Mouse (Mus musculus): Measurements from ENCODE around the gene Skiv2l. TPM values are rescaled to one million over a fixed set of nuclear protein-coding genes. Genes with fewer than 3 reads are reported as not detected.

The Skiv2l gene
- total and polyA plus RNA-seq, 2 experiments from 2014 or later: 45.1 to 98.8 TPM

DNA sequence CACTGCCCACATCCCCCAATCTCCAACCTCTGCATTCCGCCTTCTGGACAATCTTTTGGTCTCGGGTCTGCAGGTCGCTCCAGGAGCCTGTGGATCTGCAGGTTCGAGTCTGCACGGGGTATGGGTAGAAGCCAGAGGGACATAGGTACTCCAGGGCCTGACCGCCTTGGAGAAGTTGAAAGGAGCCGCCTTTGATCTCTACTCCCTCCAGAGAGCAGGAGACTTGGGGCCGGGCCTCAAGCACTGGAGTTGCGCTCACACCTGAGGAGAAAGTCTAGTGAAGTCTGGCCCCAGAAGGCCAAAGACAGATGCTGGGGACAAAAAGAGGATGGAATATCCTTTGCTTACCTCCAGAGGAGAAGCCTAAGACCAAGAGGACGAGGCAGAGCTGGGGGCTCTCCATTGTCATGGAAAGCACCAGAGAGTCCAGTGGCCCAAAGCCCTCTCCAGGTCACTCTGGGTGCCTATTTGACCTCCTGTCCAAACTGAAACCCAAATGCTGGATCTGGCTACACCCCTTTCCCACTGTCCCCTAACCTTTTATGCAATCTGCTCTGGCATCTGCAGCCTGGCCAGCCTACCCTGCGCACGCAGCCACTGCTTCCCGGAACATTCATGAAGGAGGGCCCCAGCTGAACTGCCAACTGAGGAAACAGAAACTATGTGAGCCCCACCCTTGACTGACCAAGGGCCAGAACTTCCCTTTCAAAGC, 11.8 kb upstream of the Skiv2l start:
- H3K4me3 ChIP-seq (ENCODE audit: low read depth, low read length): no peak overlapping the region
- DNase-seq (ENCODE audit: low spot score) (no peak), ATAC-seq (ENCODE audit: low FRiP score) (no peak)
- no peaks in the 10 kb centered on the region for H3K36me3 ChIP-seq (ENCODE audit: insufficient read depth, low read length)
- 74% methylated on average over 13 of the region's 13 CpGs for WGBS
- H3K27ac ChIP-seq (ENCODE audit: low read depth, low read length): no peak overlapping the region
- H3K4me1 ChIP-seq (ENCODE audit: insufficient read depth, low read length): no peaks in the 10 kb centered on the region
- H3K9ac ChIP-seq (replicated peaks; ENCODE audit: low read length, poor library complexity, severe bottlenecking): no peak overlapping the region
- TF ChIP-seq CTCF (IDR thresholded peaks at IDR 0.05): no peak
- no peaks in the 10 kb centered on the region for H3K27me3 ChIP-seq (ENCODE audit: insufficient read depth, low read length)
- H3K4me2 ChIP-seq (ENCODE audit: low read depth, low read length, poor library complexity, severe bottlenecking): no peak overlapping the region
- H3K9me3 ChIP-seq (ENCODE audit: low read length): no peaks in the 10 kb centered on the region

DNA sequence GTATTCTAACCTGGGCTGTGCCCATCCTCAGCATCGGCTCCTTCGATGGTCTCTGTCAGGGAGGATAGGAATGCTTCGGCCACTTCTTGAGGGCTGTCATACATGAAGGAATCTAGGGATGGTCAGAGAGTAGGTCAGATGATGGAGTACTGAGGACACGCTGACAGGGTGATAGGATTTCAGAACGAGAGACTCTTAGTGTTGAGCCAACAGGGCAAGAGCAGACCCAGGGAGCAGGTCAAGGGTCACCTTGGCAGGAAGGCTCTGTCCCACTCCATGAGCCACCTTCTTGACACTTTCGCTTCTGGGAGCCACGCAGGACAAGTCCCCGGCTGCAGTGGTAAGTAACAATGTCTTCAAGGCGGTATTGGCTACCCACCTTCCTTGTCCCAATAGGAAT, 10.5 kb upstream of the Skiv2l start:
- DNase-seq (ENCODE audit: low spot score) (no peak), ATAC-seq (ENCODE audit: low FRiP score) (no peak)
- WGBS: 89% methylated on average over 9 of the region's 9 CpGs
- TF ChIP-seq CTCF (IDR thresholded peaks at IDR 0.05): no peak
- Histone ChIP-seq H3K4me1 (ENCODE audit: insufficient read depth, low read length) (no peaks in the 10 kb centered on the region), H3K9me3 (ENCODE audit: low read length) (no peaks in the 10 kb centered on the region), H3K9ac (replicated peaks; ENCODE audit: low read length, poor library complexity, severe bottlenecking) (no peak overlapping the region), H3K27ac (ENCODE audit: low read depth, low read length) (no peak overlapping the region), H3K4me2 (ENCODE audit: low read depth, low read length, poor library complexity, severe bottlenecking) (no peak overlapping the region), H3K36me3 (ENCODE audit: insufficient read depth, low read length) (peaks cover 6% of the 10 kb centered on the region), H3K27me3 (ENCODE audit: insufficient read depth, low read length) (no peaks in the 10 kb centered on the region), H3K4me3 (ENCODE audit: low read depth, low read length) (no peak overlapping the region)

DNA sequence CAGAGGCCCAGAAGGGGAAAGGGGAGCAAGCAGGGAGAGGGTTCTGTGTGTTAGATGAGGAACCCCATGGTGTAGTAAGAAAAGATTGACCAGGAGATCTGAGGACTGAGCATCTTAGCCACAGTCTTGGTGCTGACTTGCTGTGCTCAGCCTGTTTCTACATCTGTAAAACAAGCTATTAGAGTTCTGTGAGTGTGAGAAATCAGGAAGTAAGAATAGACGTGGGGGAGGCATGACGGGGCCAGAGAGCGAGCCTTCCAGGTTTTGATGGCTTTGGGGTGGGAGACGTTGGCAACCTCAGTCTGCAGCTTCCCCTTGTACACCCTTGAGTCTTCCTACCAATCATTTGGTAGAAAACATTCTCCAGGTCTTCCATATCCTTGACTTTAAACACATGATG, 8.7 kb upstream of the Skiv2l start:
- 83% methylated on average over 4 of the region's 4 CpGs for WGBS
- Histone ChIP-seq H3K4me3 (ENCODE audit: low read depth, low read length) (no peak overlapping the region), H3K36me3 (ENCODE audit: insufficient read depth, low read length) (peaks cover 22% of the 10 kb centered on the region), H3K9ac (replicated peaks; ENCODE audit: low read length, poor library complexity, severe bottlenecking) (no peak overlapping the region), H3K27ac (ENCODE audit: low read depth, low read length) (no peak overlapping the region), H3K9me3 (ENCODE audit: low read length) (no peaks in the 10 kb centered on the region), H3K4me2 (ENCODE audit: low read depth, low read length, poor library complexity, severe bottlenecking) (no peak overlapping the region), H3K27me3 (ENCODE audit: insufficient read depth, low read length) (no peaks in the 10 kb centered on the region), H3K4me1 (ENCODE audit: insufficient read depth, low read length) (no peaks in the 10 kb centered on the region)
- ATAC-seq (ENCODE audit: low FRiP score): no peak
- TF ChIP-seq CTCF (IDR thresholded peaks at IDR 0.05): no peak
- DNase-seq (ENCODE audit: low spot score): no peak

DNA sequence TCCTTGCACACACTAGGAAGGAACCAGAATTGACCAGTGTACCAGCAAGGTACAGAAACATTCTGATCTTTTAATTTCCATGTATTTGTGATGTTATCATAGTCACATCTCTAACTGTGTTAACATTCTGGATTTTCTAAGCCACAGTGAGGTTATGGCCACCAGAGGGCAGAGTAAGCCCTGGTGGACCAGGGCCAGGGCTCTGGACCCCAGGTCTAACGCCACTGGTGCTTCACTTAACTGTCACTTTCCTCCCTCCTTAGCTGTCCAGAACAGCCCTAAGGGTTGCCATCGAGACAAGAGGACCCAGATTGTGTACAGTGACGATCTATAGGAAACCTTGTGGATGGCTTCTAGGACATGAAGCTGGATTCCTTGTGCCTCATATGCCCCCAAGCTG, 5.8 kb upstream of the Skiv2l start:
- Histone ChIP-seq H3K36me3 (ENCODE audit: insufficient read depth, low read length) (peaks cover 35% of the 10 kb centered on the region), H3K9me3 (ENCODE audit: low read length) (no peaks in the 10 kb centered on the region), H3K4me3 (ENCODE audit: low read depth, low read length) (no peak overlapping the region), H3K27ac (ENCODE audit: low read depth, low read length) (no peak overlapping the region), H3K4me2 (ENCODE audit: low read depth, low read length, poor library complexity, severe bottlenecking) (no peak overlapping the region), H3K27me3 (ENCODE audit: insufficient read depth, low read length) (no peaks in the 10 kb centered on the region), H3K4me1 (ENCODE audit: insufficient read depth, low read length) (peaks cover 4% of the 10 kb centered on the region; the same call in 1 of the 2 replicates), H3K9ac (replicated peaks; ENCODE audit: low read length, poor library complexity, severe bottlenecking) (no peak overlapping the region)
- peak; percentile 45 for DNase-seq (ENCODE audit: low spot score)
- TF ChIP-seq CTCF (IDR thresholded peaks at IDR 0.05): peak; percentile 81
- ATAC-seq (ENCODE audit: low FRiP score): no peak
- WGBS: 33% methylated on average over 3 of the region's 3 CpGs

DNA sequence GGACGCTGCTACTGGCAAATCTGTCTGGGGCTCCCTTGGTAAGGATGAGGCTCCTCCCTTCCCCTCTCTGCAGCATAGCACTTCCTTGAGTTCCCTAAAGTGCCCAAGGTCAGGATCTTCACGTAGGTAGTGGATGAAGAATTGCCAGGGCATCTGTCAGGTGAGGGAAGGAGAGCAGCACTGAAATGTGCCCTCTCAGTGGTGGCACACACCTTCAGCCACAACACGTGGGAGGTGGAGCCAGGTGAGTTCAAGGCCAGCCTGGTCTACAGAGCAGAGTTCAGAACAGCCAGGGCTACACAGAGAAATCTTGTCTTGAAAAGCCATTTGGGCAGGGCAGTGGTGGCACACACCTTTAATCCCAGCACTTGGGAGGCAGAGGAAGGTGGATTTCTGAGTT, 4.8 kb upstream of the Skiv2l start:
- DNase-seq (ENCODE audit: low spot score): no peak

DNA sequence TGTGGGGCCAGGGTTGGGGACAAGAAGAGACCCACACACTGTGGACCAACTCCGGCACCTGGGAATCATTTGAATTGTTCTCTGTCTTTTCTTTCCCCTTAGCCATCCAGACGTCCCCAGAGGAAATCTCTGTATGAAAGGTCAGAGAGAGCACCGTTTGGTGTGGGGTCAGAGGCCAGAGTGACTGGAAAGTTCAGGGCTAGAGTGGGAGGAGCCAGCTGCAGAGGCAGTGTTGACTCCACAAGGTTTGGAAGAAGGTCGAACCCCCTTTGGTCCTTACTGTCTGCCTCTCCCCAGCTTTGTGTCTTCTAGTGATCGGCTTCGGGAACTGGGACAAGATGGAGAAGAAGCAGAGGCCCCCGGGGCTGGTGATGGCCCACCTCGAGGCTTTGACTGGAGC, 3.5 kb upstream of the Skiv2l start:
- DNase-seq (ENCODE audit: low spot score): no peak
- H3K4me3 ChIP-seq (ENCODE audit: low read depth, low read length): no peak overlapping the region
- peaks cover 10% of the 10 kb centered on the region for H3K4me1 ChIP-seq (ENCODE audit: insufficient read depth, low read length)
- H3K27ac ChIP-seq (ENCODE audit: low read depth, low read length): no peak overlapping the region
- H3K9ac ChIP-seq (replicated peaks; ENCODE audit: low read length, poor library complexity, severe bottlenecking): no peak overlapping the region
- H3K9me3 ChIP-seq (ENCODE audit: low read length): no peaks in the 10 kb centered on the region
- WGBS: 79% methylated on average over 8 of the region's 8 CpGs
- H3K4me2 ChIP-seq (ENCODE audit: low read depth, low read length, poor library complexity, severe bottlenecking): no peak overlapping the region
- no peaks in the 10 kb centered on the region for H3K27me3 ChIP-seq (ENCODE audit: insufficient read depth, low read length)
- H3K36me3 ChIP-seq (ENCODE audit: insufficient read depth, low read length): peaks cover 35% of the 10 kb centered on the region
- TF ChIP-seq CTCF (IDR thresholded peaks at IDR 0.05): no peak
- no peak for ATAC-seq (ENCODE audit: low FRiP score)

More for the DNA sequence above, 4.8 kb upstream of the Skiv2l start:
- 84% methylated on average over 3 of the region's 3 CpGs for WGBS
- no peaks in the 10 kb centered on the region for H3K9me3 ChIP-seq (ENCODE audit: low read length)
- H3K4me1 ChIP-seq (ENCODE audit: insufficient read depth, low read length): peaks cover 6% of the 10 kb centered on the region; the same call in 1 of the 2 replicates
- TF ChIP-seq CTCF (IDR thresholded peaks at IDR 0.05): no peak
- no peak overlapping the region for H3K9ac ChIP-seq (replicated peaks; ENCODE audit: low read length, poor library complexity, severe bottlenecking)
- no peak for ATAC-seq (ENCODE audit: low FRiP score)
- H3K36me3 ChIP-seq (ENCODE audit: insufficient read depth, low read length): peaks cover 35% of the 10 kb centered on the region
- no peak overlapping the region for H3K4me2 ChIP-seq (ENCODE audit: low read depth, low read length, poor library complexity, severe bottlenecking)
- H3K27me3 ChIP-seq (ENCODE audit: insufficient read depth, low read length): no peaks in the 10 kb centered on the region
- H3K4me3 ChIP-seq (ENCODE audit: low read depth, low read length): no peak overlapping the region
- no peak overlapping the region for H3K27ac ChIP-seq (ENCODE audit: low read depth, low read length)
